Mouse (Mus musculus) lung, adult 2 months (tissue): Measurements from ENCODE around the gene Fcgr1. TPM values are rescaled to one million over a fixed set of nuclear protein-coding genes. Genes with fewer than 3 reads are reported as not detected.
A peak's percentile ranks its signal among the peaks of the same experiment; 100 is the strongest.
"Not testable (repeated sequence)": the region's sequence is repeated elsewhere in the genome, so short reads cannot be mapped to it uniquely, and the experiment has no call there.

Experiments
- DNase-seq: peaks from one replicate; pipeline ENCODE4 v3.0.0; 2022
- H3K4me1 ChIP-seq: fragments of 200-500 bp; 2 replicates; pipeline ENCODE4 v1.6.1; 2011; ENCODE audit warnings: low read length; ENCODE audit not compliant: control insufficient read depth, insufficient read depth
- H3K4me3 ChIP-seq: fragments of 200-500 bp; replicated peaks from 2 replicates; pipeline ENCODE3; 2011; ENCODE audit warnings: low read depth, mild to moderate bottlenecking, control low read depth, low read length; ENCODE audit errors: extremely low read depth
- CTCF ChIP-seq: fragments of 200-500 bp; IDR thresholded peaks from 2 replicates; pipeline ENCODE4 v1.5.1; 2011; ENCODE audit warnings: mild to moderate bottlenecking, low read length, control low read depth; ENCODE audit not compliant: insufficient read depth
- POLR2A ChIP-seq: fragments of 200-500 bp; IDR thresholded peaks from 2 replicates; pipeline ENCODE4 v1.6.1; 2011; ENCODE audit warnings: low read depth, mild to moderate bottlenecking, control low read depth, low read length, borderline replicate concordance; ENCODE audit errors: extremely low read depth
- WGBS: fragments of 180-500 bp; shearing (Covaris S2); methylation state at CpG from one replicate; pipeline ENCODE4 v1.1.7; 2018; 5-methylcytosine and 5-hydroxymethylcytosine counted together
- polyA plus RNA-seq: library from polyadenylated mRNA; depleted of rRNA; stranded (reverse); fragments of >200 nt; gene quantifications from 2 replicates; pipeline ENCODE4 v1.2.3, GENCODE M21; 2012

Fcgr1 gene
- polyA plus RNA-seq, 1 experiment = 2.9 TPM

DNA sequence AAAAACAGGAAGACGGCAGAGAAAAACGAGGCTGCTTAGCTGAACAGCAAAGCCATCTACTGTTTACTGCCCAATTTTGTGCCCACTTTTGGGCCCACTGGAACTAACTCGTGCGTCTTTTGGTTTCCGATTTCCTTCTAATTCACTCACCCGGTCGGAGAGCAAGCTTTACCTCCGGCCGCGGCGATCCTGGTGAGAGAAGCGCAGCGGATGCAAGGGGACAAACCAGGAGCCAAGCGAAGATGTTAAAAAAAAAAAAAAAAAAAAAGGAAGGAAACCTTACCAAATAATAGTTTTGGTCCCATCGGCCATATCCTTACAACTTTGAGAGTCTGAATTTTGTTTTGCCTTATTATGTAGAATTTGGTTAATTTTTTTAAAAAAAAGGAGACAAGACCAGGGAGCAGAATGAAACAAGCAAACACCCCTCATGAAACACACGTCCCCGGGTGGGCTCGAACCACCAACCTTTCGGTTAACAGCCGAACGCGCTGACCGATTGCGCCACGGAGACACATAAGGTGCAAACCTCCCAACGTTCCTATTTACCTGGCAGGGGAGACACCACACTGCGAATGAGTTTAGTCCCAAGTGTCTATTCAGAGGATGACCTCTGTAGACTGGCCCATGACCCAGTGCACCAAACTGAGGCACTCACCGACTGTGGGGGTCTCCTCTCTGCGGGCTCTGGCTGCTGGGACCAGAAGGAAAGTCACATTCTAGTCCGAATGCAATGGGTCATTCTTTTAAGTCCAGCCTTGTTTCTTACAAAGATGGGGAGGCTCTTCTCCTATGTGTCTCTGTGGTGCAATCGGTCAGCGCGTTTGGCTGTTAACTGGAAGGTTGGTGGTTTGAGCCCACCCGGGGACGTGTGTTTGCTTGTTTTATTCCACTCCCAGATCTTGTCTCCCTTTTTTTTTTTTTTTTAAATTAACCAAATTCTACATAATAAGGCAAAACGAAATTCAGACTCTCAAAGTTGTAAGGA lies 40.7 kb upstream of the Fcgr1 start:
- H3K4me1 ChIP-seq = peaks cover 5% of the 10 kb centered on the region
- DNase-seq = no peak
- WGBS = 7% methylated on average over 36 of the region's 36 CpGs
- TF ChIP-seq CTCF (no peak), POLR2A (no peak)
- H3K4me3 ChIP-seq = no peak overlapping the region

DNA sequence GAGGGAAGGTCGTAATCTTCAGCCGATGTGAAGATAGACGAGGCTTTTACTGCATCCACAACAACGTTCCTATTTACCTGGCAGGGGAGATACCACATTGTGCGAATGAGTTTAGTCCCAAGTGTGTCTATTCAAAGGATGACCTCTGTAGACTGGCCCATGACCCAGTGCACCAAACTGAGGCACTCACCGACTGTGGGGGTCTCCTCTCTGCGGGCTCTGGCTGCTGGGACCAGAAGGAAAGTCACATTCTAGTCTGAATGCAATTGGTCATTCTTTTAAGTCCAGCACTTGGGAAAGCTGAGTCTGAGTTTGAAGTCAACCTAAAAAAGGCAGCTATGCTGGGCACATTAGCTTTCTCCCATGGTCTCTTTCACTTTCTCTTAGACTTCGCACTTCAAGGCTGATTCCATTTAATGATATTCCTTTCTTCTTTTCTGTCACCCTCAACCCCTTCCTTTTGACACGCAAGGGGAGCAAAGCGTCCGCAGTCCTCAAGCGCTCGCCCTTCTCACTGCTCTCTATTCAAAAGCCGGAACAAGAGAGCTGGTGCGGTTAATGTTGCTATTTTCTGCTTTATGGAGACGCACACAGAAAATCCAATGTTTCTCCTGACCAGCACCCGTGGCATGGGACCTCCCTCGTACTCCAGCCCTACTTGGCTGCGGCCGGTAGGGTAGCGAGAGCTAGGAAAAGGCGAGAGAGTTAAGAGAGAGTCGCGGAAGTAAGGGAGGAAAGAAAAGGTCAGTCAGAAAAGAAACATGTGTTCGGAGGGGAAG lies 39.8 kb upstream of the Fcgr1 start:
- H3K4me1 ChIP-seq = peaks cover 5% of the 10 kb centered on the region
- 4% methylated on average over 25 of the region's 25 CpGs for WGBS
- peak overlapping the region; percentile 39 for H3K4me3 ChIP-seq
- DNase-seq = peak; percentile 23
- no peak for TF ChIP-seq POLR2A
- no peak for TF ChIP-seq CTCF

DNA sequence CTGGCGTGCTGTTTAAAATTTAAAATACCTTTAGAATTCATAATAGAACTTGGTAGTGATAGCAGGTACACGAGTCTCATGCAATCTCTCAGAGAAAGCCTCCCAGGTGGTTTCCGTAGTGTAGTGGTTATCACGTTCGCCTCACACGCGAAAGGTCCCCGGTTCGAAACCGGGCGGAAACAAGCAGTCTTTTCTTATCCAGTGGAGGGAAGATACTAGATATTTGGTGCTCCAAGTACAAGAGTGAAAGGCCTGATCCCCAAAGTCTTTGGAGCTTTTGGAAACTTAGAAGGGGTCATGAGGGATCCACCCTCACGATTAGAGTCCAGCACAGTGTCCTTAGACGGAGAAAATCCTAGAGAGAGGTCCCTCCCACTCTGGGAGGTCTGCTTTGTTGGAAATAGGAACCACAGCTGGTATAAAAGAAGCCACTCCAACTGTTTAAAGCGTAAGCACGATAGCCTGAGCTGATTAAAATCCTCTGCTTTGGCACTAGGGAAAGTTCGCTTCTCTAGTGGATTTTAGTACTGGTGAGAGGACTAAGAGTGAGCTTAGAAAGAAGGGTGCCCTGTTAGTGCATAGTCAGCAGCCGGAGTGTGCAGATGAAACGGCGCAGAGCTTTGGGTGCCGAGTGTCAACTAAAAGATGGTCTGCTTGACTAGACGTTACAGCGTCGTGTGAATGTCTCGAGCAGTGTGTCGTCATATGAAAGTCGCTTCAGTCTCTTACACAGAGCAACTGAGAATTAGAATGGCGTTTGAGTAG lies 39.0 kb upstream of the Fcgr1 start:
- no peak for DNase-seq
- Histone ChIP-seq H3K4me1 (peaks cover 5% of the 10 kb centered on the region), H3K4me3 (no peak overlapping the region)
- TF ChIP-seq CTCF (no peak), POLR2A (no peak)
- WGBS = 8% methylated on average over 27 of the region's 27 CpGs

DNA sequence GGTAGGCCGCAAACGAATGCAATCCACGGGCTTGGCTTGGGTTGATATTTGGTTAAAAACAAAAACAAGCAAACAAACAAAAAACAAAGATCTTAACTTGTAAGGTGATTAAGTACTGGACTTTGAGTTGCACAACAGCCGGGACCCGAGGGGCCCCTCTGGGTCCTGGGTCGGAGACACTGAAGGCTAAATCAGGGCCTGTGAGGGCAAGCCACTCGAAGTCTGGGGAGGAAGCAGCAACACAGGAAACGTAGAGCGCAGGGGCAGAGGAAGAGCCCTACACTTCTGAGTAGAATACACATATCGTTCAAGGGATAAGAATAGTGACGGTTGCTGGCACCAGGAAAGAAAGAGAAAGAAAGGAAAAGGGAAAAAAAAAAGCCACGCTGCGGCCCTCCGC lies 38.2 kb upstream of the Fcgr1 start:
- whole genome bisulfite sequencing = 22% methylated on average over 14 of the region's 14 CpGs
- H3K4me3 ChIP-seq = no peak overlapping the region
- no peak for TF ChIP-seq POLR2A
- no peak for TF ChIP-seq CTCF
- DNase-seq = no peak
- H3K4me1 ChIP-seq = peaks cover 5% of the 10 kb centered on the region

DNA sequence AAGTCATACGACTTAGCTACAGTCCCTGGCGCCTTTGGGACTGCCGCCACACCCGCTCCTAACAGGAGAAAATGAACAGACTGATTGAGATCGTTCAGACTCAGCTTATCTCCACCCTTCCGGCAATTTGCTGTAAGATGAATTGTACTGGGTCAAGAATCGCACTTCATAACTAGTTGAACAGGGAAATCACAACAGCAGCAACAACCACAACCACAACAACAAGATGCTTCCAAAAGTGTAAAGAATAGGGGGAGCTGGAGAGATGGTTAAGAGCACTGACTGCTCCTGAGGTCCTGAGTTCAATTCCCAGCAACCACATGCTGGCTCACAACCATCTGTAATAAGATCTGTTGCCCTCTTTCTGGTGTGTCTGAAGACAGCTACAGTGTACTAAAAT lies 37.7 kb upstream of the Fcgr1 start:
- no peak for TF ChIP-seq POLR2A
- no peak for TF ChIP-seq CTCF
- 44% methylated on average over 7 of the region's 7 CpGs for WGBS

DNA sequence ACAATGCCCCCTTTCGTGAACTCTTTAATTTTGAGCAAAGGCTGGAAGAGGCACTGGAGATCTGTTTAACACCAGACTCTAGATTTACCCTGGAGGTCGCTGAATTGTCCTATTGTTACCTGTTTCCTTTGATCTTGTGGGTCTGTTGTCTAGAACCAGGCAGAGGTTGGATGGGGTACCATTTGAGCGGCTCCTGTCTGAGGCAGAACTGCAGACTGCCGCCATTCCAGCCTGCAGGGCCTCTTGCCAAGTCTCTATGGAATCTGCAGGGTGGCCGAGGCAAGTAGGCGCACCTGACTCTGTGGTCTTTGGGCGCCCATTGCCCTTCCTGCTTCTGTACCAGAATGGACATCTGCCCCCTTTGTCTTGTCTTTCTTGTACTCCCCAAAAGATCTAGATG lies 36.8 kb upstream of the Fcgr1 start:
- 64% methylated on average over 7 of the region's 7 CpGs for WGBS
- Histone ChIP-seq H3K4me3 (no peak overlapping the region), H3K4me1 (peaks cover 5% of the 10 kb centered on the region)
- DNase-seq = no peak
- TF ChIP-seq CTCF (no peak), POLR2A (no peak)

More for the DNA sequence above, 37.7 kb upstream of the Fcgr1 start:
- H3K4me3 ChIP-seq = no peak overlapping the region
- no peak for DNase-seq
- peaks cover 5% of the 10 kb centered on the region for H3K4me1 ChIP-seq

DNA sequence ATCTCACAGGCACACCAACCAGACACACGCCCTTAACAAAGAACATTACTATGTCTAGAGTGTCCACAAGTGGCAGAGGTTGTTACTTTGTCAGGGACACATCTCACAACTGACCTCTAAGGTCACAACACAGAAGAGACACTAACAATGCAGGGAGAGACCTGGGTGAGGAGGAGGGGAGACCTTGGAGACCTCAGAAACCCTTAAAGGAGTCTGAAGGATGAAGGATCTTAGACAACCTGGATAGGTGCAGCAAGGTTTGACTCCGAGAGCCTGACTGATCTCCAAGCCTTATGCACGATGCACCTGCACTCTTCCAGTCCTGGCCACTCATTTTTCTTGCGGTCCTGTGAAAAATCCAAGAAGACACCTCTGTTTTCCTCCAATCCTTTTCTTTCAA lies 36.4 kb upstream of the Fcgr1 start:
- H3K4me1 ChIP-seq = peaks cover 5% of the 10 kb centered on the region
- no peak for DNase-seq
- WGBS = 82% methylated on average over 4 of the region's 4 CpGs

DNA sequence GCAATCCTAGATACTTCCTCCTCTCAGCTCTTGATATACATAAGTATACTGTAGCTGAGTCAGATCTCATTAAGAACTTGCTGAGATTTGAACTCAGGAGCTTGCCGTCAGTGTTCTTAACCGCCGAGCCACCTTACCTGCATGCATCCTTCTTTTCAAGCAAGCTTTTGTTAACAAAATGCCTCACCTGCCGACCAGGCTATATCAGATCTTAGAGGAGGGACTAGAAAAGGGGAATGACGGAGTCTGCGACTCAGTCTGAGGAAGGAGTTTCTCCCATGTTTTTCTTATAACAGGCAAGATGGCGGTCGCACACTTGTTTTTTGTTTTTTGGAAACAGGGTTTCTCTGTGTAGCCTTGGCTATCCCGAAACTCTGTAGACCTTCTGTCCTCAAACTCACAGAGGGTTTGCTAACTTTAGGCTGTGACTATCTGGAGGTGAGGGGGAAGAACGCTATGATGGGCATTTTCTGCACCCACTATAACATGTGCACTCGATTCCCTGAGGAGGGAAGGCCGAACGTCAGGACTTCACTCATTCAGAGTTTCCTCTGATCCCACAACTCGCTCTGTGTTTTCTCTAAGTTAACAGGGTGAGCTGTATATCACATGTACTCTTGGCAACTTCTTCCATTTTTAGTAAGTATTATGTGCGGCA lies 35.1 kb upstream of the Fcgr1 start:
- peaks cover 3% of the 10 kb centered on the region for H3K4me1 ChIP-seq
- no peak overlapping the region for H3K4me3 ChIP-seq
- DNase-seq = no peak
- WGBS = 24% methylated on average over 15 of the region's 15 CpGs
- TF ChIP-seq POLR2A = no peak
- TF ChIP-seq CTCF = no peak

More for the DNA sequence above, 36.4 kb upstream of the Fcgr1 start:
- no peak overlapping the region for H3K4me3 ChIP-seq
- TF ChIP-seq POLR2A (no peak), CTCF (no peak)

DNA sequence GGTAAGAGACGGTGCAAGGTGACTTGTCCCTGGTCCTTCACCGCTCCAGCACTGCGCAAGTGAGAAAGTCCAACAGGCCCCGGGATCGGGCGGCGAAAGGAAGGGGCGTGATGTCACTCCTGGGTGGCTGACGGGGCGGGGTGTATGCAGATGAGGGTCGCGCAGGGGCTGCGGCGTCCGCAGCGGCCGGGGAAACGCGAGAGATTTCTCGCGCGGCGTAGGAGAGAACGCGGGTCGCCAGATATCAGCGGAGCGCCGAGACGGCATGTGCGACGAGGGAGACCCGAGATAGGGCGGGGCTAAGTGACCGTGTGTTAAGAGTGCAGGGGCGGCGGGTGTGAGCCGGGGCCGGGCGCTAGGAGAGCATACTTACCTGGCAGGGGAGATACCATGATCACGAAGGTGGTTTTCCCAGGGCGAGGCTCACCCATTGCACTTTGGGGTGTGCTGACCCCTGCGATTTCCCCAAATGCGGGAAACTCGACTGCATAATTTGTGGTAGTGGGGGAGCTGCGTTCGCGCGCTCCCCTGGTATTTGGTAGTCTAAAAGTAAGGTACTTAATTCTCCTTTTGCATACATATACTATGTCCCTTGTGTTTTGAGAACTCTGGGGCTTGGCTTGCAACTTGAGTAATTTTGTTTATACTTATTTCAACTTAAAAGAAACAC lies 34.4 kb upstream of the Fcgr1 start:
- not testable (repeated sequence) for H3K4me3 ChIP-seq
- peak; percentile 23 for DNase-seq

More for the DNA sequence above, 34.4 kb upstream of the Fcgr1 start:
- not testable (repeated sequence) for H3K4me1 ChIP-seq
- under 1% methylated on average over 49 of the region's 49 CpGs for WGBS
